Mouse (Mus musculus) midbrain, postnatal 0 days (tissue): ENCODE measurements around the gene Tex33. TPM values are rescaled to one million over a fixed set of nuclear protein-coding genes. Genes with fewer than 3 reads are reported as not detected.
"Not testable (repeated sequence)": the region's sequence is repeated elsewhere in the genome, so short reads cannot be mapped to it uniquely, and the experiment has no call there.

Experiments used
- ATAC-seq: fragments of 200-750 bp; cut with Nextera tagmentation; 2 replicates; pipeline ENCODE4 v1.8.0; 2017; ENCODE audit warnings: moderate number of reproducible peaks, mild to moderate bottlenecking, moderate TSS enrichment, moderate library complexity; ENCODE audit not compliant: low FRiP score
- DNase-seq: peaks from one replicate; pipeline ENCODE4 v3.0.0-alpha.2; 2015; ENCODE audit warnings: low spot score
- H3K27ac ChIP-seq: fragments of 300-500 bp; sonication (generic); 2 replicates; pipeline ENCODE4 v1.5.1; 2014; ENCODE audit warnings: low read depth, mild to moderate bottlenecking, low read length, mixed read lengths
- H3K27me3 ChIP-seq: fragments of 300-500 bp; sonication (generic); 2 replicates; pipeline ENCODE4 v1.6.1; 2014; ENCODE audit warnings: low read length, control low read depth, mixed read lengths; ENCODE audit not compliant: insufficient read depth
- H3K36me3 ChIP-seq: fragments of 300-500 bp; sonication (generic); 2 replicates; pipeline ENCODE4 v1.6.1; 2014; ENCODE audit warnings: low read length, control low read depth, mixed read lengths; ENCODE audit not compliant: insufficient read depth
- H3K4me1 ChIP-seq: fragments of 300-500 bp; sonication (generic); 2 replicates; pipeline ENCODE4 v1.6.1; 2014; ENCODE audit warnings: mild to moderate bottlenecking, control low read depth, antibody characterized with exemption, low read length, mixed read lengths; ENCODE audit not compliant: insufficient read depth
- H3K4me2 ChIP-seq: fragments of 300-500 bp; sonication (generic); 2 replicates; pipeline ENCODE4 v1.6.1; 2014; ENCODE audit warnings: low read depth, mild to moderate bottlenecking, low read length, mixed read lengths; ENCODE audit not compliant: poor library complexity, severe bottlenecking
- H3K4me3 ChIP-seq: fragments of 300-500 bp; sonication (generic); 2 replicates; pipeline ENCODE4 v1.5.1; 2014; ENCODE audit warnings: low read depth, mild to moderate bottlenecking, low read length, moderate library complexity
- H3K9ac ChIP-seq: fragments of 300-500 bp; sonication (generic); replicated peaks from 2 replicates; pipeline ENCODE4 v1.6.1; 2014; ENCODE audit warnings: mild to moderate bottlenecking, low read length, moderate library complexity, mixed read lengths; ENCODE audit not compliant: poor library complexity, severe bottlenecking
- H3K9me3 ChIP-seq: fragments of 300-500 bp; sonication (generic); 2 replicates; pipeline ENCODE4 v1.6.1; 2016; ENCODE audit warnings: low read length, control low read depth
- CTCF ChIP-seq: IDR thresholded peaks from 2 replicates; pipeline ENCODE4 v1.5.1; 2016; ENCODE audit warnings: antibody characterized with exemption, mild to moderate bottlenecking
- WGBS: fragments of 180-500 bp; shearing (Covaris S2); extraction: QIAGEN DNeasy Blood & Tissue Kit; methylation state at CpG from one replicate; pipeline ENCODE4 v1.1.7; 2014; 5-methylcytosine and 5-hydroxymethylcytosine counted together
- polyA plus RNA-seq: library from polyadenylated mRNA; unstranded; fragments of >200 nt; fragmentation: Nextera tagmentation; extraction: Ambion mirVana; gene quantifications from 2 replicates; pipeline ENCODE4 v1.2.1, GENCODE M21; 2015
- total RNA-seq: library from RNA; depleted of rRNA; stranded (reverse); fragments of >200 nt; gene quantifications from 2 replicates; pipeline ENCODE4 v1.2.3, GENCODE M21; 2014

Tex33 gene
- total and polyA plus RNA-seq, 2 experiments from 2014 or later = 0.16 TPM; not detected in 1

DNA sequence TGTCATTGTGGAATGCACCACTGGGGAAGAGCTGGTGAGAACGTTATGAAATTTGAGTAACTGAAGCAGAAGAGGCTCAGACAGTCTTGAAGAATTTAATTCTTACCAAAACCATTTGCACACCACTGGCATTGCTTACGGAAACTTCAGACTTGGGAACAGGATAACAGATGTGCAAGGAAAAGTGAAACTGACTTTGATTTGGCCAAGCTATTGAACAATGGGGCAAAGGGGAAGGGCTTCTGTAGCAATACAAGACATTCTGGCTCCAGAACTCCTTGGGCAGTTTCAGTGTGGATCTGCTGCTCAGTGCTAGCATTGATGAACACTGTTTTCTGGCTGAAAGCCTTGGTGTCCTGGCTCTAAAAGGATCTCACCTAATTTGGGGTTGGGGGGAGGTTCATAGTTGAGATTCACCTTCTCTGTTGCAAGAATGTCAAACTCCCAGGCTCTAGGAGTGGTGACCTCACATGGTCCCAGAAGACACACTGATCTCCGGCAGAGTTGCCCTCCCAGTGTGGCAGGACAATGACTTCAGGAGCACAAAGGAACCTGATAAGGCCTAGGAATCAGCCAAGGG is 44.0 kb downstream of the Tex33 start:
- H3K36me3 ChIP-seq = no peaks in the 10 kb centered on the region
- 59% methylated on average over 3 of the region's 3 CpGs for WGBS
- TF ChIP-seq CTCF = no peak

DNA sequence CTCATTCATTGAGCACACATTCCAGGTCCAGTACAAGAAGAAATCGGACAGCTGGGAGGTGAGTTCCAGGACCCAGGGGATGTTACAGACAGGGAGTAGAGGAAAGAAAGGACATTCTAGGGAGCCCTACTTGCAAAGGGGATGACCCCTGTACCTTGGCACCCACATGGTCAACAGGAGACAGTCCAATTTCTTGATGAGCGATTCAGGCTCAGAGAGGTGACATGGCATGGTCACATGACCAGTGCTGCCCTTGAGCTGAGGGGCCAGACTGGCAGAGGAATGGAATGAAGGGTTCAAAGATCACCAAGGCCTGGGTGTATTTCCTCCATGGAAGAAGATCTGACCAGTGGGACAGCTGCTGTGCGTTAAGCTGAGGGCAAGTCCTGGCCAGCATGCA is 51.1 kb downstream of the Tex33 start:
- no peak for DNase-seq
- no peak overlapping the region for H3K4me3 ChIP-seq
- WGBS = 90% methylated on average over 3 of the region's 3 CpGs
- H3K27me3 ChIP-seq = no peaks in the 10 kb centered on the region; the same call in 1 of the 2 replicates
- TF ChIP-seq CTCF = no peak
- ATAC-seq = no peak
- H3K9me3 ChIP-seq = no peaks in the 10 kb centered on the region
- H3K4me1 ChIP-seq = no peaks in the 10 kb centered on the region
- no peak overlapping the region for H3K27ac ChIP-seq
- H3K36me3 ChIP-seq = no peaks in the 10 kb centered on the region
- H3K9ac ChIP-seq = no peak overlapping the region
- no peak overlapping the region for H3K4me2 ChIP-seq

More for the DNA sequence above, 44.0 kb downstream of the Tex33 start:
- no peak for DNase-seq
- Histone ChIP-seq H3K9me3 (no peaks in the 10 kb centered on the region), H3K9ac (no peak overlapping the region), H3K4me1 (no peaks in the 10 kb centered on the region), H3K27me3 (no peaks in the 10 kb centered on the region), H3K4me3 (no peak overlapping the region), H3K4me2 (no peak overlapping the region), H3K27ac (no peak overlapping the region)
- ATAC-seq = no peak

DNA sequence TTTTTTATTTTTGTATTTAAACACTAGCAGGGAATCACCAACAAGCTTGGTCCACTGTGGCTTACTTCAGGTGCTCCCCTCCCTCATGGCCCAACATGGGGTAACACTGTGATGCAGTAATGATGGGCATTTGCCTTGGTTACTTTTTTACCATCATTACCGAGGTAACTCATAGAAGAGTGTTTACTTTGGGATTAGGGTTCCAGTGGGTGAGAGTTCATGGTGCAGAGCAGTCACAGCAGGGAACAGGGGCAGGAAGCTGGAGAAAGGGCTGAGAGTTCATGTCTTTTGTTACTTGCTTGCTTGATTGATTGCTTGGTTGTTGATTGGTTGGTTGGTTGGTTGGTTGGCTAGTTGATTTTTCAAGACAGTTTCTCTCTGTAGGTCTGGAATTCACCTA is 52.0 kb downstream of the Tex33 start:
- Histone ChIP-seq H3K9me3 (no peaks in the 10 kb centered on the region), H3K27me3 (no peaks in the 10 kb centered on the region; the same call in 1 of the 2 replicates), H3K4me2 (no peak overlapping the region), H3K36me3 (no peaks in the 10 kb centered on the region), H3K27ac (no peak overlapping the region), H3K4me1 (no peaks in the 10 kb centered on the region), H3K4me3 (no peak overlapping the region), H3K9ac (no peak overlapping the region)
- 8% methylated on average over 1 of the region's 1 CpGs for WGBS
- DNase-seq = no peak
- ATAC-seq = no peak
- TF ChIP-seq CTCF = no peak

DNA sequence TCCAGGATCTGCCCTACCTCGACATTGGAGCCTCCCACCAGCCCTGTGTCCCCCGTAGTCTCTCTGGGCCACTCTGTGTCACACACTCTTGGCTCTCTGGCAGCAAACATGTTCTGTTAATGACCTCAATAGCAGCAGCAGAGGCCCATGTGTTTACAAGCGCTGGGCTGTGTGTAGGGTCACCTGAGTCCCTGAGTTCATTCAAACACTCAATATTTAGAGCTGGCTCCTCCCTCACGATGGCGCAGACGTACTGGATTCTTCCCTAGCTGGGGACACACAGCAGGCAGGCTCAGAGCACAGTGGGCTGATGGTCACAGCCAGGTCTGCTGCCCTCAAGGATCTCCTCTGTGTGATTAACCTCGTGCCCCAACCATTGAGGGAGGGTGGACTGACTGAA is 54.8 kb downstream of the Tex33 start:
- not testable (repeated sequence) for H3K27ac ChIP-seq, ATAC-seq, H3K4me3 ChIP-seq, DNase-seq, H3K4me1 ChIP-seq, H3K36me3 ChIP-seq, H3K27me3 ChIP-seq, H3K4me2 ChIP-seq, H3K9me3 ChIP-seq, H3K9ac ChIP-seq
- WGBS = 71% methylated on average over 6 of the region's 7 CpGs

DNA sequence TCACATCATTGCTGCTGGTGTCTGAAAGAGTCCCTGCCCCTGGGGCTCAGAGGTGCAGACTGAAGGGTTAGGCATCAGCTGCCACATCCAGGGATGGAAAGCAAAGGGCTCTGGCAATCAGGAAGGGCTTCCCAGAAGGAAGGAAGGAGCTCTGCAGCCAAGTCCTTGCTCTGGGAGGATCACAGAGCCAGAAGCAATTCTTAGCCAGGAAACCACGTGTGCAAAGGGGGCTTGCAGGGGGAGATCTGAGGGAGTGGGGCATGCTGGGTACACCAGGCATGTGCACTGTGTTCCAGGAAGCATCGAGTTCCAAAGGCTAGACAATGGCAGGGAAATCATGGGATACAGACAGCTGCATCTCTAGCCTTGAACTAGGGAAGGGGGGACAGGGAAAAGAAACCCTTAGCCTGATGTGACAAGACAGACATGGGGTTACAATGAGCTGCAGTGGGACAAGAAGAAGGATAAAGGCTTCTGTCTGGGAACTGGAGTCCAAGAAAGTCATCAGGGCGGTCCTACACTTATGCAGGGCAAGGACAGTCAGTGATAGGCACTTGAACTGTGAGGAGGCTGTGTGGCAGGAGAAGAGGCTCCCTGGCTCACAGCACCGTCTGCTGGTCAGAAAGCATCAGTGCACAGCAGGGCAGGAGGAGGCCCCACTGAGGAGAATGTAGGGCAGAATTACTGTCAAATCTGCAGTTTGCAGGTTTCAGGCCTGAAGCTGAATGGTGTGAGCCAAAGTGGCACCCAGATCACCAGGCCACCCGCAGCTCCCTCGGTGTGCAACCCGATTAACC is 55.9 kb downstream of the Tex33 start:
- DNase-seq (peak; percentile 46), ATAC-seq (peak; percentile 58; the same call in 1 of the 2 replicates)
- H3K4me2 ChIP-seq, H3K27ac ChIP-seq, H3K4me1 ChIP-seq, H3K9me3 ChIP-seq, H3K27me3 ChIP-seq, H3K9ac ChIP-seq, H3K4me3 ChIP-seq, H3K36me3 ChIP-seq: not testable (repeated sequence)
- WGBS = 27% methylated on average over 7 of the region's 7 CpGs
- peak; percentile 84 for TF ChIP-seq CTCF

DNA sequence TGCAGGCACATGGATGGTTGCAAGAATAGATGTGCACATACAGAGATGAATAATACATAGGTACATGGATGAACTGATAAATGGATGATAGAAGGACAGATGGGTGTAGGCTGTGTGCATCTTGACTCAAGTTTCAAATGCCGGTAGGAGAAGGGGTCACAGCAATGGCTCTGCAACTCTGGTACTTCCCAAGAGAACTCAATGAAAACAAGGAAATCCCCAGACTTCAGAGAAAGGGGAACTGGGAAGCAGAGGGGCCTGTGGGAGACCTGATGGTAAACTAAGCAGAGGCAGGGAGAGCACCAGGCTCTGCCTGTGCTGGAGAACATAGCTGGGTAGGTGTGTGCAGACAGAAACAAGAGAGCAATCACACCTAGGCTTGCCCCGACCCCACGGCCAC is 61.3 kb downstream of the Tex33 start:
- H3K4me3 ChIP-seq = no peak overlapping the region
- WGBS = 89% methylated on average over 3 of the region's 3 CpGs
- no peak for ATAC-seq
- TF ChIP-seq CTCF = no peak
- no peak overlapping the region for H3K27ac ChIP-seq
- H3K4me1 ChIP-seq = no peaks in the 10 kb centered on the region
- H3K27me3 ChIP-seq = no peaks in the 10 kb centered on the region
- no peaks in the 10 kb centered on the region for H3K36me3 ChIP-seq
- H3K9ac ChIP-seq = no peak overlapping the region
- H3K4me2 ChIP-seq = no peak overlapping the region
- no peaks in the 10 kb centered on the region for H3K9me3 ChIP-seq
- no peak for DNase-seq
